Mouse (Mus musculus) small intestine, adult 2 months (tissue): ENCODE data around the gene Vta1.

ENCODE experiments used
- CTCF ChIP-seq: fragments of 200-500 bp; IDR thresholded peaks from 2 replicates; pipeline ENCODE4 v1.5.1; 2012; ENCODE audit warnings: low read depth, mild to moderate bottlenecking, control low read depth, inconsistent platforms, low read length, moderate library complexity, mixed read lengths; ENCODE audit not compliant: insufficient replicate concordance, insufficient read length; ENCODE audit errors: extremely low read depth
- POLR2A ChIP-seq: fragments of 200-500 bp; IDR thresholded peaks from 2 replicates; pipeline ENCODE4 v1.6.1; 2012; ENCODE audit warnings: low read depth, mild to moderate bottlenecking, control low read depth, inconsistent platforms, low read length, moderate library complexity

GRCm38 (mm10) chr10:14607597-14607996, 97.8 kb downstream of the Vta1 start:
- TF ChIP-seq CTCF (no peak), POLR2A (no peak)
